Mouse (Mus musculus): ENCODE measurements around the gene C1qbp. TPM values are rescaled to one million over a fixed set of nuclear protein-coding genes. Genes with fewer than 3 reads are reported as not detected.

Gene C1qbp
- polyA plus RNA-seq (2015; fragmentation: Nextera tagmentation; extraction: Ambion mirVana) = 279 and 291 TPM in 2 replicates

- H3K27me3 ChIP-seq (ENCODE audit: control insufficient read depth, insufficient read depth, low read length) = no peaks in the 10 kb centered on the region
- peak; percentile 94 for ATAC-seq (replicated peaks; ENCODE audit: extremely low read depth, insufficient read depth, low FRiP score)
These were observed at the start of gene C1qbp for GRCm38 (mm10) chr11:70982557-70983228. TSS of gene C1qbp (minus strand) at chr11:70983026.

GRCm38 (mm10) chr11:71032070-71032469 lies 49.2 kb upstream of the C1qbp start:
- H3K4me2 ChIP-seq (ENCODE audit: low read depth, low read length) = peak overlapping the region; percentile 64
- H3K4me3 ChIP-seq (ENCODE audit: low read length) = peak overlapping the region; percentile 51
- H3K9ac ChIP-seq (ENCODE audit: low read length) = no peak overlapping the region; the same call in 1 of the 2 replicates
- peaks cover 11% of the 10 kb centered on the region for H3K36me3 ChIP-seq (ENCODE audit: control insufficient read depth, insufficient read depth)
- WGBS = 65% methylated on average over 7 of the region's 7 CpGs
- no peaks in the 10 kb centered on the region for H3K9me3 ChIP-seq (replicated peaks; ENCODE audit: control insufficient read depth, low read length)
- H3K27me3 ChIP-seq (ENCODE audit: control insufficient read depth, insufficient read depth, low read length) = no peaks in the 10 kb centered on the region
- no peak overlapping the region for H3K27ac ChIP-seq (ENCODE audit: low read length)
- H3K4me1 ChIP-seq (ENCODE audit: control insufficient read depth, insufficient read depth, low read length) = no peaks in the 10 kb centered on the region
- ATAC-seq (replicated peaks; ENCODE audit: extremely low read depth, insufficient read depth, low FRiP score) = no peak

More at GRCm38 (mm10) chr11:70982557-70983228, at the start of gene C1qbp:
- Histone ChIP-seq H3K4me2 (ENCODE audit: low read depth, low read length) (peak within 1 kb of the TSS; percentile 90), H3K27ac (ENCODE audit: low read length) (peak within 1 kb of the TSS; percentile 28), H3K9me3 (replicated peaks; ENCODE audit: control insufficient read depth, low read length) (no peaks in the 10 kb centered on the region), H3K36me3 (ENCODE audit: control insufficient read depth, insufficient read depth) (peaks cover 42% of the 10 kb centered on the region), H3K9ac (ENCODE audit: low read length) (peak within 1 kb of the TSS; percentile 87), H3K4me3 (ENCODE audit: low read length) (peak within 1 kb of the TSS; percentile 97), H3K4me1 (ENCODE audit: control insufficient read depth, insufficient read depth, low read length) (peaks cover 11% of the 10 kb centered on the region)
- under 1% methylated on average over 60 of the region's 64 CpGs for WGBS

GRCm38 (mm10) chr11:71029403-71030118 lies 46.7 kb upstream of the C1qbp start:
- no peak overlapping the region for H3K4me2 ChIP-seq (ENCODE audit: low read depth, low read length)
- no peaks in the 10 kb centered on the region for H3K27me3 ChIP-seq (ENCODE audit: control insufficient read depth, insufficient read depth, low read length)
- no peak for ATAC-seq (replicated peaks; ENCODE audit: extremely low read depth, insufficient read depth, low FRiP score)
- no peak overlapping the region for H3K27ac ChIP-seq (ENCODE audit: low read length)
- H3K36me3 ChIP-seq (ENCODE audit: control insufficient read depth, insufficient read depth) = peaks cover 30% of the 10 kb centered on the region
- H3K9ac ChIP-seq (ENCODE audit: low read length) = no peak overlapping the region
- no peaks in the 10 kb centered on the region for H3K9me3 ChIP-seq (replicated peaks; ENCODE audit: control insufficient read depth, low read length)
- H3K4me1 ChIP-seq (ENCODE audit: control insufficient read depth, insufficient read depth, low read length) = no peaks in the 10 kb centered on the region
- no peak overlapping the region for H3K4me3 ChIP-seq (ENCODE audit: low read length)
- WGBS = 73% methylated on average over 3 of the region's 3 CpGs

GRCm38 (mm10) chr11:71028280-71028679 lies 45.5 kb upstream of the C1qbp start:
- Histone ChIP-seq H3K9ac (ENCODE audit: low read length) (no peak overlapping the region), H3K4me1 (ENCODE audit: control insufficient read depth, insufficient read depth, low read length) (no peaks in the 10 kb centered on the region), H3K36me3 (ENCODE audit: control insufficient read depth, insufficient read depth) (peaks cover 30% of the 10 kb centered on the region), H3K27me3 (ENCODE audit: control insufficient read depth, insufficient read depth, low read length) (no peaks in the 10 kb centered on the region), H3K27ac (ENCODE audit: low read length) (no peak overlapping the region), H3K9me3 (replicated peaks; ENCODE audit: control insufficient read depth, low read length) (no peaks in the 10 kb centered on the region), H3K4me2 (ENCODE audit: low read depth, low read length) (no peak overlapping the region), H3K4me3 (ENCODE audit: low read length) (no peak overlapping the region)
- 83% methylated on average over 3 of the region's 3 CpGs for WGBS
- ATAC-seq (replicated peaks; ENCODE audit: extremely low read depth, insufficient read depth, low FRiP score) = no peak

GRCm38 (mm10) chr11:71019201-71020068 lies 36.6 kb upstream of the C1qbp start, which contains the start of the genes Mis12 and Derl2:
TSS of gene Mis12 (plus strand) at chr11:71019611.
TSS of gene Derl2 (minus strand) at chr11:71019841.
- ATAC-seq (replicated peaks; ENCODE audit: extremely low read depth, insufficient read depth, low FRiP score) = peak; percentile 99
- no peaks in the 10 kb centered on the region for H3K9me3 ChIP-seq (replicated peaks; ENCODE audit: control insufficient read depth, low read length)
- no peaks in the 10 kb centered on the region for H3K27me3 ChIP-seq (ENCODE audit: control insufficient read depth, insufficient read depth, low read length)
- peak within 1 kb of the TSS; percentile 97 for H3K4me2 ChIP-seq (ENCODE audit: low read depth, low read length)
- peaks cover 21% of the 10 kb centered on the region for H3K4me1 ChIP-seq (ENCODE audit: control insufficient read depth, insufficient read depth, low read length)
- peak within 1 kb of the TSS; percentile 88 for H3K27ac ChIP-seq (ENCODE audit: low read length)
- H3K4me3 ChIP-seq (ENCODE audit: low read length) = peak within 1 kb of the TSS; percentile 91
- H3K9ac ChIP-seq (ENCODE audit: low read length) = peak within 1 kb of the TSS; percentile 95
- peaks cover 6% of the 10 kb centered on the region; the same call in 1 of the 2 replicates for H3K36me3 ChIP-seq (ENCODE audit: control insufficient read depth, insufficient read depth)
- under 1% methylated on average over 69 of the region's 71 CpGs for WGBS

- Histone ChIP-seq H3K36me3 (ENCODE audit: control insufficient read depth, insufficient read depth) (peaks cover 11% of the 10 kb centered on the region), H3K27me3 (ENCODE audit: control insufficient read depth, insufficient read depth, low read length) (no peaks in the 10 kb centered on the region), H3K4me1 (ENCODE audit: control insufficient read depth, insufficient read depth, low read length) (peaks cover 21% of the 10 kb centered on the region), H3K9ac (ENCODE audit: low read length) (peak overlapping the region; percentile 95), H3K27ac (ENCODE audit: low read length) (peak overlapping the region; percentile 88), H3K4me3 (ENCODE audit: low read length) (peak overlapping the region; percentile 91), H3K9me3 (replicated peaks; ENCODE audit: control insufficient read depth, low read length) (no peaks in the 10 kb centered on the region), H3K4me2 (ENCODE audit: low read depth, low read length) (peak overlapping the region; percentile 97)
- WGBS = 5% methylated on average over 28 of the region's 28 CpGs
- peak; percentile 10; the same call in 1 of the 2 replicates for ATAC-seq (replicated peaks; ENCODE audit: extremely low read depth, insufficient read depth, low FRiP score)
These were observed 35.8 kb upstream of the C1qbp start for GRCm38 (mm10) chr11:71018416-71019200.

- no peak for ATAC-seq (replicated peaks; ENCODE audit: extremely low read depth, insufficient read depth, low FRiP score)
- Histone ChIP-seq H3K27ac (ENCODE audit: low read length) (no peak overlapping the region), H3K9ac (ENCODE audit: low read length) (no peak overlapping the region), H3K27me3 (ENCODE audit: control insufficient read depth, insufficient read depth, low read length) (no peaks in the 10 kb centered on the region), H3K4me3 (ENCODE audit: low read length) (no peak overlapping the region), H3K4me2 (ENCODE audit: low read depth, low read length) (no peak overlapping the region), H3K36me3 (ENCODE audit: control insufficient read depth, insufficient read depth) (peaks cover 20% of the 10 kb centered on the region), H3K9me3 (replicated peaks; ENCODE audit: control insufficient read depth, low read length) (no peaks in the 10 kb centered on the region), H3K4me1 (ENCODE audit: control insufficient read depth, insufficient read depth, low read length) (peaks cover 21% of the 10 kb centered on the region)
- 76% methylated on average over 1 of the region's 1 CpGs for WGBS
These were observed 34.2 kb upstream of the C1qbp start for GRCm38 (mm10) chr11:71017051-71017450.

GRCm38 (mm10) chr11:71012743-71013142 lies 29.9 kb upstream of the C1qbp start:
- no peaks in the 10 kb centered on the region for H3K27me3 ChIP-seq (ENCODE audit: control insufficient read depth, insufficient read depth, low read length)
- no peaks in the 10 kb centered on the region for H3K9me3 ChIP-seq (replicated peaks; ENCODE audit: control insufficient read depth, low read length)
- no peak overlapping the region for H3K27ac ChIP-seq (ENCODE audit: low read length)
- no peak overlapping the region for H3K4me3 ChIP-seq (ENCODE audit: low read length)
- no peak for ATAC-seq (replicated peaks; ENCODE audit: extremely low read depth, insufficient read depth, low FRiP score)
- peaks cover 46% of the 10 kb centered on the region for H3K36me3 ChIP-seq (ENCODE audit: control insufficient read depth, insufficient read depth)
- H3K4me1 ChIP-seq (ENCODE audit: control insufficient read depth, insufficient read depth, low read length) = peaks cover 2% of the 10 kb centered on the region
- WGBS = 83% methylated on average over 7 of the region's 7 CpGs
- no peak overlapping the region for H3K9ac ChIP-seq (ENCODE audit: low read length)
- H3K4me2 ChIP-seq (ENCODE audit: low read depth, low read length) = no peak overlapping the region
